Mouse (Mus musculus) cerebellum, adult 11 months (tissue): ENCODE data around the gene Prrg4.
A peak's percentile ranks its signal among the peaks of the same experiment; 100 is the strongest.
"Not testable (repeated sequence)": the region's sequence is repeated elsewhere in the genome, so short reads cannot be mapped to it uniquely, and the experiment has no call there.

Experiments used
- DNase-seq: peaks from one replicate; pipeline ENCODE4 v3.0.0; 2022

Prrg4 gene

DNA sequence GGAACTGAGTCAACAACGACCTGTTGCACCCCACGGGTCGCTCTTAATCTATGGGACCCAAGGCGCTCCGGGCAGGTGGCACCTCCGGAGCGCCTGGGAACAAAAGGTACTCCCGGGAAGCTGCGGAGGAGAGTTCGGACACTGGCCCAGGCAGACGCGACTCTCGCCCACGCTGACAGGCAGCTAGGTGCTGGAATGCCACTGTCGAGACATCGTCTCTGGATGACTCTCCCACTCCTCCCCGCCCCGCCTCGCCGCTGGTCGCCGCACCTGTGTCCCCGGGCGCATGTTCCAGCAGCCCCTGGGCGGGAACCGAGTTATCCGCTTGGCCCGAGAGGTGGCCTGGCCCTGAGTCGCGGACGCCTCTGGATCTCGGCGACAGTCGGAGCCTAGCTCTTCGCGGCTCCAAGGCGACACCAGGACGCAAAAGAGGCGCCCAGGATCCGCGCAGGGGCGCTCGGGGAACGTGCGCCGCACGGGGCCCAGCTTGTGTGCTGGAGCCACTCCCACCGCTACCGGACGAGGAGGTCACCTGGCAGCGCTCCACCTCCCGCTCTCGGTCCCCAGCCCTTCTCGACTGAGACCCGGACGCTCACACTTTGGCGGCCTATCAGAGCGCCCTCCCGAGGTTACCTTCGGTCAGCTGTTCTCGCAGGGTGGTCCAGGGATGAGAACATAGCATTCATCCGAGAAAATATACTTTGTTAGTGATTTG, at the start of gene Prrg4:
Gene Prrg4 (minus strand): TSS at position 601 of the 715 bp plus-strand sequence.
- peak; percentile 12 for DNase-seq

DNA sequence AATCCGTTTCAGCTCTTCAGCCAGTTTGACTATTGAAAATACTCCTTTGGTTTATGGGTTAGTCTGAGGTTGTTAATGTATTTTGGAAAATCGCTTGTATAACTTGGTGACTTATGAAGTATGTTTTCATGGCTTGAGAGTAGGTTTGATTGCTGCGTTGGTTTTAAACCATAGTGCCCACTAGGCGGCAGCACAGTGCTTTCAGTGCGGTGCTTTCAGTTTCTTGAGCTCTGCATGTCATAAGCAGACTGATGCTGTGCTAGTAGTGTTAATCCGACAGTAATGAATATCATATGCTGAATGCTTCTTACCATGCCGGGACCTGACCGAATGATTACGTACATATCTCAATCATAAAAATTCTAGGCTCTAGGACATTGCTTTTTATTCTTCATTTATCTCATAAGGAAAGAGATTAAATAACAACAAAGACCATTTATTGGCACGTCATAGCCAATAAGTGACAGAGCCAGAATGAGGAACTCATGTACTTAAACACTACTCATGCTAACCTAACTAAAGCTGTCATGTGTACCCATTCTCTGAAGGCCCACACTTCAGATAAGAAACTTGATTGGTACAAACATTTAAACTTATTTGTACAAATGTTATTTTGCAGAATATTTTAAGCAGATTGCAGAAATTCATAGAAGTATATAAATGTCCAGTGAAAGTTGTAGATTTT, 38.3 kb upstream of the Prrg4 start:
- peak; percentile 57 for DNase-seq

DNA sequence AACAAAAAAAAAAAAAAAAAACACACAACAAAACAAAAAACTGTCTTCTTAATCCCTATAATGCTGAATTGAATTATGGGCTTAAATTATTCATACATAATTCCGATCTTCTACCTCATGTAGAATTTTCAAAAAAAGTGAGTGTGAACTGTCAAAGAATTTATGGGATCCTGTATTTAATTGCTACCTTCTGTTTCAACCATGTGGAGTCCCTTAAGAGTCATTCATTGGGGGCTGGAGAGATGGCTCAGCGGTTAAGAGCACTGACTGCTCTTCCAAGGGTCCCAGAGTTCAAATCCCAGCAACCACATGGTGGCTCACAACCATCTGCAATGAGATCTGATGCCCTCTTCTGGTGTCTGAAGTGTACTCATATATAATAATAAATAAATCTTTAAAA, 37.7 kb upstream of the Prrg4 start:
- DNase-seq, result not testable (repeated sequence)

DNA sequence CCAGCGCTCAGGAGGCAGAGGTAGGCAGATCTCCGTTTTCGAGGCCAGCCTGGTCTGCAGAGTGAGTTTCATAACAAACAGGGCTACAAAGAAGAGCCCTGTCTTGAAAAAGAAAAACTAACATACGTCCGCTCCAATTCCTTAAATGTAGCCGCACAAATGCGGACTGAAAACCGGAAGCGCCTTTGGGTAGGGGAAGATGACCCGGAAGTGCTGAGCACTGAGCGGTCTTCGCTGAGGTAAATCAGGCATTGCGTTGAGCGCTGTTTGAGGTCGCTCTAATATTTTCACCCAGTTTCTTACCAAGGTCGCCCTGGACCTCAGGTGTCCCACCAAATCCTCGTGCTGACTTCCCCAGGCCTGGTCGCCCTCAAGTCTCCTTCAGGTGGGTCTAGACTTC, 36.4 kb upstream of the Prrg4 start:
- no peak for DNase-seq

DNA sequence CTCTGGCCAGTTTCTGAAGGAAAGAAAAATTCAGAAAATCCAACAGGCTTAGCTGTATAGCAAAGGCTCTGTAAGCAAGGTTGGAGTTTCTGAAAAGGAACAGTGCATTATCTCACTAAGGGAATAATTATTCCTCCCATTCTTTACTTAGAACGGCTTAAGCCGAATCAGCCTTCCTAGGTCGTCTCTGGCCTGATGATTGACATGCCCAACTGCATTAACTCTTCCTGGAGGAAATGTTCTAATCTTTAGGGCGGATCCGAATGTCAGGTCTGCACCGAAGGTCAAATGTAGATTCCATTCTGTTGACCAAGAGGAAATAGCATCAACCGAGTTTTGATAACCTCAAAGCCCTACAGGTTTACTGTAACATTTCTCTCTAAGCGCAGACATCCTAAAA, 29.1 kb upstream of the Prrg4 start:
- DNase-seq, result no peak

DNA sequence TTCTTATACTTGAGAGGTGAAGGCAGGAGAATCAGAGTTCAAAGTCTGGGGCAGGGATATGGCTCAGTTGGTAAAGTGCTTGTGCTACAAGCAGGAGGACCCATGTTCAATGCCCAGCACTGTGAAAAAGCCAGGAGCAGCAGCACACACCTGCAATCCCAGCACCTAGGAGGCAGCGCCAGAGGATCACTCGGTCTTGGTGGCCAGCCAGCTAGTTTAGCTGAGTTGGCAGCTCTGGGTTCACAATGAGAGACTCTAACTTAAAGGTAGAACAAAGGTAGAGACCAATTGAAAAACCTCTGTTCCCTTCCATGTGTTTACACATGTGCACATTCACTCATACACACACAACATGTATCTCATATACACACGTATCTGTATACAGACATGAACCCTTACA, 19.4 kb upstream of the Prrg4 start:
- no peak for DNase-seq

DNA sequence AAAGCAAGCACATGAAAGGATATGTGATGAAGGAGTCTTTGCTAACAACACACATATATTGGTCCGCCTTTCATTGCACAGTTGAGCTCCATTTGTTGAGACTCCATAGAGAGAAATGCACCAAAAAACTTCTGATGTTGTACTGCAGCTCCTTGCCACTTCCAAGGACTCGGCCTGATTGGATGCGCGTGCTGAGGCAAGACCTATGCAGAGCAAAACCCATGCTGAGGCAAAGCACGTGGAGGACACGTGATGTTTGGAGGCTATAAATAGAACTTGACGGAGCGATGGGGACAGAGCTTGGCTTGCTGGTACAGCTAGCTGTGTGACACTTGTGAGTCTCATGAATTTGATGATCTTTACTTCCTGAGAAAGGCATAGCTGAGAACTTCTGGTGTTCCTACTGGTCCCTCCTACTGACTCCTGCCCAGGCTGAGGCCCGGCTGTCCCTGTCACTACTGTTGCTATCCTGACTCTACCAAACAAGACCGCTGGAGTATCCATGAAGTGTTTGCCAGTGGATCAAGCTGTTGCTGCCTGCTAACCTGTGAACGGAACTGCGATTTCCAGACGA, 17.7 kb upstream of the Prrg4 start, which contains the start of gene Ccdc73:
Gene Ccdc73 (plus strand): TSS at position 524 of the 574 bp plus-strand sequence.
- DNase-seq, result no peak

DNA sequence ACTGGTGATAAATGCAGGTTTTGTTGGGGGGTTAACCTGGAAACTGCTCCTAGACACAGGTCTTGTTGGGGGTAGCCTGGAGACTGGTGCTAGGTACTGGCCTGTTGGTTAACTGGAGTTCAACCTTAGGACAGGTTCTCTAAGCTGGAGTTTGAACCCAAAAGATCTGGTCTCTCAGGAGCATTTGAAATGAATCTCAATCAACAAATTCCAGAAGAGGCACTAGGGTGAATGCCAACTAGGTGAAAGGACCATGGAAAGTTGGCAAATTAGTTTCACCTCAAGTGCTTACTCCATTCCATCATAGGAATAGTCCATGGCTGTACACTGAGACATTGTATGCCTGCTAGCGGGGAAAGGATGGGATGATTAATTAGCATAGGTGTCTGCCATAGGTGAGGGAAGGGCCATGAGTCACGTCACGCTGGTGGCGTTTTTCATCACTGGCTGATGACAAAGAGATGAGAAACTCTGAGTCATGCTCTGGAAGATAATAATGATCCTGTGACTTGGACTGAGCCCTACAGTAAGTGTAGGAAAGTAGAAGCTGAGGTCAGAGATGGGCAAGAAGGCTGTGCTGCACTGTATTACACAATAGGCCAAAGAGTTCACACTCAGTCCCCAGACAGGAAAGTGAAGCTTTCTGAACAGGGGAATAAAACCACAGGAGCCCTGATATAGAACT, 14.6 kb upstream of the Prrg4 start:
- no peak for DNase-seq

DNA sequence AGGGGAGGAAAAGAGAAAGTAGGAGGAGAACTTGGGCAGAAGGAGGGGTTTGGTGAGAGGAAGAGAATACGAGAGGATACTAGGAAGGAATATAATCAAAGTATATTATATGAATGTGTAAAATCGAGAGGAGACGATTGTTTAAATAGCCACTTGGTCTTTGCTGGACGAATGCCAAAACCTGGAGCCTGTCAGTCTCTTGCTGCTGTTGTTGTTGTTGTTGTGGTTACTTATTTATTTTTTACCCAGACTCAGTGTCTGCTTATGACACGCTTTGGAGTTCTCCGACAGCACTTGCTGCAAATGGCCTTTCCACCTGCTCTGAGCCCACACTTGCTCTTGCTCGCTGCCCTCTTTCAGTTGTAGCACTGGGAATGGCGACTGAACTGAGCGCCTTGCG, 10.8 kb upstream of the Prrg4 start:
- no peak for DNase-seq

DNA sequence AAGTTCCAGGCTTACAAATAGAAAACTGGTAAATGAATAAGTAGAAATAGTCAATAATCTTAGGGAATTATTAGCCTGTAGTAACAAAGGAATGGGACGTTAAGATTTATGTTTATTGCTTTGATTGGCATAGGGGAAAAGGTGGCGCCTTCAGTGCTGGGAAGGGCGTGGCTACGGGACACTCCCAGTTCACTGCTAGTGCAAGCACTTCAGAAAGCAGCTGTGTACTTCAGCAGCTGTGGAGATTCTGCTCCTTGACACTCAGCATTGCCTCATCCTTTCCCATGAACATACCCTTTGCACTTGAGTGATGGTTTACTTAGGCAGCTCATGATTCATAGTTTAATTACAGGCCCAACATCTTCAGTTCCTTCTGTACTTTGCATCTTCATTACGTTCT, 9.4 kb upstream of the Prrg4 start:
- DNase-seq, result no peak

DNA sequence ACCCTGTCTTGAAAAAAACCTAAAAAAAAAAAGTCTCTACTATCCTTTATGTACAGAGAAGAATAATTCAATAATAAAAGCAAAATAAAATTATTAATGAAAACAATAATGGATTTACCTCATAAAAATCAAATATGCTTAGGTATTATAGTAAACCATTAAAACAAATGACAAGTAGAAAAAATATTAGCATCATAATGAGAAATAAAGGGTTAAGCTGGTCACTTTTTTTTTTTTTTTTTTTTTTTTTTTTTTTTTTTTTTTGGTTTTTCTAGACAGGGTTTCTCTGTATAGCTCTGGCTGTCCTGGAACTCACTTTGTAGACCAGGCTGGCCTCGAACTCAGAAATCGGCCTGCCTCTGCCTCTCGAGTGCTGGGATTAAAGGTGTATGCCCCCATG, 8.4 kb upstream of the Prrg4 start:
- not testable (repeated sequence) for DNase-seq

DNA sequence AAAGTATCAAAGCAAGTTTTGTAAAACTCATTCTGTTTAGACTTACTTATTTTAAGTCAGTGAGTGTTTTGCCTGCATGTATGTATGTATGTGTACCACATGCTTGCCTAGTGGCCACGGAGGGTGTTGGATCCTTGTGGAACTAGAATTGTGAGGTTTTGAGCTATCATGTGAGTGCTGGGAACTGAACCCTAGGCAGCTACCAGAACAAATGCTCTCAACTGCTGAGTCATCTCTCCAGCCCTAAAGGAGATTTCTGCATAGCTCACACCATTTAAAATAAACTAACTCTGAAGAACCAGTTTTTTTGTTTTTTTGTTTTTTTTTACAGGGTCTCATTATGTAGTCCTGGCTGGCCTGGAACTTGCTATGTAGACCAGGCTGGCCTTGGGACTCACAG, 6.5 kb upstream of the Prrg4 start:
- DNase-seq, result no peak

DNA sequence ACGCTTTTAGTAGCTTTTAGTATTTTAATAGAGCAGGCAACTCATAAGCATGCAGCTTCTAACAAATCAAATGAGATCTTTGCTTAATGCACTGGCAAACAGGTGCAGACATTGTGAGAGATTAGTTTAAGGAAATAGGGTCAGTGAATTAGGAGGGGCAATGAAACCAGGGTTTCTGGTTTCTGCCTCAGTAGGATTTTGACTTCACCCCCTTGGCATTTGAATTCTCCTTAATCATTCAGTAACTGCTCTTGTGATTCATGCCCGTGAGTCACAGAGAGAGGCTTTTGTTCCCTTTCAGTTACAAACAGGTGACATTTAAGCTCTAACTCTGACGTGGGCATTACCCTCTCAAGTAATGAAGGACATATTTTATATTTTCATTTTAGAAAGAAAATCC, 6.1 kb upstream of the Prrg4 start:
- DNase-seq, result no peak

DNA sequence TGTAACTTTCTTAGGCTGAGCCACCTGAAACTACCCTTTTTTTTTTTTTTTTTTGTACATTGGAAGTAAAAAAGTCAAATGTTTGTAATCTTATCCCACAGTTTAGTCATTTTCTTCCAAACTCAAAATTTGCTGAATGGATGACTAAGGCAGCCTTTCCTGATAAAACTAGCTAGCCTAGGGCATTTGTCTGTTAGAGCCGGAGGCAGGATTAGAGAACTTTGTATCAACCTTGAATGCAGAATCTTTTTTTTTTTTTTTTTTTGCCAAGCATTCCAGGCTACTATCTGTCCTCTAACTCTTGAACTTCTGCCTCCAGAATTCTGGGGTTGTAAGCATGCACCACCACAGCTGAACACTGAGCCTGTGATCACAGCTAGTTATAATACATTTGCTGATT, 5.2 kb upstream of the Prrg4 start:
- DNase-seq, result no peak

DNA sequence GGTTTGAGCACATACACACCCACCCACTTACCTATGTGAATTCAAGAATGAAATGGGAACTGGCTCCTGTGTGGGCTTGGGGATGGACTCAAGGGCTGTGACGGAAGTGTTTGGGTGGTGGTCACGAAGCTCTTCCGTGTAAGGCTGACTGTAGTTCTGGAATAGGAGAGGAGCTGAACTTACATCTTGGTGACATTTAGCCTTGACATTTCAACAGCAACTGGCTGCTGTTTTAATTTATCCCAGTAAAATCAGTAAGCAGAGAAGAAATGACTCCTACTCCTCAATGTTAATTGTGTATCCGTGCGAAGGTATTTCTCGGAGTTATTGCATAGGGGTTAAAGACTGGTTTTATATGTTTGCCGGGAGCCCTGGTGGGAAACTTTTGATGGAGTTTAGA, 2.9 kb upstream of the Prrg4 start:
- DNase-seq, result no peak

DNA sequence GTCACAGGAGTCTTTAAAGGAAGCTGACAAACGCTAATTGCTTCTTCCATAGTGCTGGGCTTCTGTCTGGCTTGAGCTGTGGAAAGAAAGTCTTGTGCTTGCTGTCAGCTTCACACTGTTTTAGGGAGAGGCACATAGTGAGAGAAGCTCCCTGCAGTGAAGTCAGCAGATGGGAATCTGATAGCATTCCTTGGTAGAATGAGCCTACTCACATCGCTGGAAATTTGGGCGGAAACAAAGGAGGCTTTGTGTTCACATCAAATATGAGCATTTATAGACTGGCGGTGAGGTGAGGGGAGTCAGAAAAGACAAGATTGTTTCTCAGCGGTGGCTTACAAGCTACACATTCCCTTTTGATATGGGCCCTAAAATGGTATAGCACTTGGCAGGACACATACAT, 2.0 kb upstream of the Prrg4 start:
- DNase-seq, result no peak

DNA sequence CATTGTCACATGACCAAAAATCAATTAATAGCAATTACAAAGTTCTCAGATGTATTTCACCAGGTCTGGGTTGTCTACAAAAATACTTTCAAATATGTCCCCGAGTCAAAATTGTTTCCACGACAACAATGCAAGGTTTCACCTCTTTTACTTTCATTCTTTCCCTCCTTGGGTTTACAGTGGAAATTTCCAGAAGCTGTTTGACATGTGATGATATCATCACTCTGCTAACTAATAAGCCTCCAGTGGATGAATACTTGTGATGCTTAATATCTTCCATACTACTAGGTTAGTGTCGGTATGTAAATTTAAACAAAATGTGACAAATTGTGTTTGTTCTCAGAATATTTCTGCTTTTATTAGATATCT, 299 bp upstream of the Prrg4 start:
- DNase-seq, result no peak

DNA sequence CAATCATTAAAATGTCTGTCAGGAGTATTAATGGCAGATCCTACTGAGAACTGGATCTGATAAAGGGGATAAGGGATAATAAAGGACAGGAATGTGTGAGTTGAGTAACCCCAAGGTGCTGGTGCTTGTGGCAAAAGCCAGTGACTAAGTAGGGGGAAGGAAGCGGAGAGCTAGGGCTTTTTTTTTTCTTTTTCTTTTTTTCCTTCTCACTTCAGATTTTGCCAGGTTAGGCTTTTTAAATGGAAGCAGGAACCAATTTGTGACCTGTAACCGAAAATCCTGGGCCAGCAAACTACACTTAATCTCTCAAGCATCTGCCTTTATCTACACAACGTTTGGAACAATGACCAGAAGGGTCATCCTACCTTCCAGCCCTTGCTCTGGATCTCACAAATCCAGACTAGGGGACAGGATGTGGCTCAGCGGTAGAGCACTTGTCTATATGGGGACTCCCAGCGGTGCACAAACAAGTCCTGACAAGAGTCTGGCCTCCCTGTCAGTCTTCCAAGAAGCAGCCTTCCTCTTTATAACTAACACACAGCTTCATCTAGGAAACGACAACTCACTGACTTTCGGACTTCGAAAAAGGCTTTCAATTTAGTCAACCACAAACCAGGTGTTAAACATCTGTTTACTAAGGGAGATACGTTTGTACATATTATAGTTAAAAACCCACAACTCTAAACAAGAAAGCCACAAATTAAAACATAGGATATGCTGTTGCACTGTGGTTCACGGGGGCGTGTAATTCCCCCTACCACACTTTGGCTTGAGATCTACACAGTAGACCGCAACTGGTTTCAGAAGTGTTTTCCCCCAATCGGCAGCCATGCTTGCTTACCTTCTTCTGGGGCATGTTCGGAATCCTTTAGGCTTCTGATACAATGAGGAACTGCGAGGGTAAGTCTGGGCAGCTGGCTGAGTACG, 1.2 kb downstream of the Prrg4 start:
- DNase-seq, result no peak

DNA sequence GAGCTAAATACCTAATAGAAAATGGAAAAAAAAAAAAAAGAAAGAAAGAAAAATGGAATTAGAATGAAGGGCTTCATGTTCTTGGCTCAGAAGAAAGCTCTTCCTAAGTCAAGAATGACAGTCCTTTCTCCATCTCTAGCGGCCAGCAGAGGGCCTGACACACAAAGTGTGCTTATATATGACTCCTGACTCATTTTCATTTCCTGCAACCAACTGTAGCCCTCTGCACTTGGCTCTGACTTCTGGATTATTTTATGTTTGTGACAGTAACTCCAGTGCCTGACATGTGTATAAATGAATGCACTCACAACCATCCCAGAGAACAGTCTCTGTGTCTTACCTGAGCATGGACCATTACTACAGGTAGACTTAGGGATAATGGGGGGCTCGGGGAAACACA, 2.0 kb downstream of the Prrg4 start:
- no peak for DNase-seq

DNA sequence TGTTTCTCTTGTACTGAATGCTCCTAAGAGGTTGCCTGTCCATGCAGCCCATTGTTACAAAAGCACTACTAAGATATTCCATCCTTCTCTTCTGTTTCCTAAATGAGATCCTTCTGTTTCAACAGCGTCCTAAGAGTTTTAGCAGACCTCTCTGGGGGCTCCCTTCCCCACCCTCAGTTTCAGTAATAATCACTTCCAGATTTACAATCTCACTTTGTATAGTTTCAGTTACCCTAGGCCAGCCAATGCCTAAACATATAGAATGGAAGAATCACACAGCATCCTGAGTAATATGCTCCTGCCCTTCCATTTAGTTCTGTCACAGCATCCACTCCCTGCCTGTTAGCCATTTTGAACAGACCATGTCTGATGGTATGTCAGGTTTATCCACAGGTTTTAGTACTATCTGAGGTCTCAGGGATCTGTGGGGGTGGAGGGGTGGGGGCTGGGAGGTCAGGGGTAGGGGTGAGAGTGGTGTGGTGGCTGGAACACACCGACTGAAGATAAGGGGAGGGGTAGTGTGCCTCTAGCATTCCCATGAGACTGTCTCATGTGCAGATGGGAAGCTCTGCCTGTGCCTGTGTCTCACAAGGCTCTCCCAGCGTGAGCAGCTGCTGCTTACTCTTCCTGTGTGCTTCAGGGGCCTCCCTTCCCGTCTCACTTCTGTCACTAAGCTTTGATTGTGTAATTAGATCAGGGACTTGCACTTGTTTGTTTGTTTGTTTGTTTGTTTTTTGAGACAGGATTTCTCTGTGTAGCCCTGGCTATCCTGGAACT, 2.9 kb downstream of the Prrg4 start:
- DNase-seq, result no peak

DNA sequence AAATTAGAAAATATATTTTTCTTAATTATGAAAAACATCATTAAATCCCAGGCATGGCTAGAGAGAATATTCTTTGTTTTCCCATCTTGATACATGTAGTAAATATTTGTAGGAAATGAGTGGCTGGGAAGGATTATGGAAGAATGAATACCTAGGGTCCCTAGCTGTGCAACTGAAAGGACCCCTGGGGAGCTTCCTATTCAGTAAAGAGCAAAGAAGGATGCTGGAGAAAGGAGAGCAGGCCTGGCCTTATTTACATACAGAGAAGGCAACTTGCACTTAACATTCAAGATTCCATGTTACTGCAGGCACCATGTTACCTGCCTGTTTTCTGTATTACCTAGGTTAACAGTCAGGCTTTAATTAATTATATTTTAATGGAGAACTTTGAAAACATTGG, 7.1 kb downstream of the Prrg4 start:
- DNase-seq, result no peak

DNA sequence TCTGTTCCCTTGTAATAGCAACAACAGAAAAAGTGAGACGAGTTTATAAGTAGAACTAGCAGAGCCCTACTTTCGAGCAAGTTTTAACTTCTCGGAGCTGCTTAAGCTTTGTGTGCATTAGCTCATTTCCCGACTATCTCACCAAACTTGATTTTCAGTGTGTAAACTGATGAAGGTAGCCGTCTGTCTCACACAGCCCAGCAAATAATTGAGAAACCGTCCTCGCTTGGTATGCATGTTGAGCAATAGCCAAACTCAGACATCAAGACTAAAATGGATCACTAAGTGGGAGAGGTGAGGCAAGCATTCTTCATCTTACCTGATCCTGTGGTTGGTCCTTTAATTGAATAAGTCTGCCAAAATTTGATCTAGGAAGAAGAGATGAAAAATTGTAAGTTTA, 7.9 kb downstream of the Prrg4 start:
- no peak for DNase-seq
